Mouse (Mus musculus): ENCODE measurements around the gene Myo1e. TPM values are rescaled to one million over a fixed set of nuclear protein-coding genes. Genes with fewer than 3 reads are reported as not detected.
A peak's percentile ranks its signal among the peaks of the same experiment; 100 is the strongest.

Gene Myo1e
- total and polyA plus RNA-seq, 2 experiments from 2014 or later, result 3.0 to 5.9 TPM

- 98% methylated on average over 4 of the region's 4 CpGs for WGBS
- H3K9ac ChIP-seq (replicated peaks; ENCODE audit: low read length, poor library complexity, severe bottlenecking), result no peak overlapping the region
- no peak for TF ChIP-seq CTCF (IDR thresholded peaks at IDR 0.05)
- ATAC-seq (ENCODE audit: low FRiP score), result no peak
- H3K27me3 ChIP-seq (ENCODE audit: insufficient read depth, low read length), result no peaks in the 10 kb centered on the region
- no peaks in the 10 kb centered on the region for H3K9me3 ChIP-seq (ENCODE audit: low read length)
- H3K27ac ChIP-seq (ENCODE audit: low read depth, low read length), result no peak overlapping the region
- H3K4me3 ChIP-seq (ENCODE audit: low read depth, low read length), result no peak overlapping the region
- DNase-seq (ENCODE audit: low spot score), result no peak
- H3K36me3 ChIP-seq (ENCODE audit: insufficient read depth, low read length), result peaks cover 21% of the 10 kb centered on the region
- H3K4me2 ChIP-seq (ENCODE audit: low read depth, low read length, poor library complexity, severe bottlenecking), result no peak overlapping the region
- H3K4me1 ChIP-seq (ENCODE audit: insufficient read depth, low read length), result no peaks in the 10 kb centered on the region
These were observed 232.8 kb downstream of the Myo1e start for GRCm38 (mm10) chr9:70439959-70440358.

GRCm38 (mm10) chr9:70449072-70449471, 241.9 kb downstream of the Myo1e start:
- Histone ChIP-seq H3K9me3 (ENCODE audit: low read length) (no peaks in the 10 kb centered on the region), H3K36me3 (ENCODE audit: insufficient read depth, low read length) (peaks cover 17% of the 10 kb centered on the region), H3K4me2 (ENCODE audit: low read depth, low read length, poor library complexity, severe bottlenecking) (no peak overlapping the region), H3K9ac (replicated peaks; ENCODE audit: low read length, poor library complexity, severe bottlenecking) (no peak overlapping the region), H3K4me3 (ENCODE audit: low read depth, low read length) (no peak overlapping the region), H3K27me3 (ENCODE audit: insufficient read depth, low read length) (no peaks in the 10 kb centered on the region), H3K27ac (ENCODE audit: low read depth, low read length) (no peak overlapping the region), H3K4me1 (ENCODE audit: insufficient read depth, low read length) (no peaks in the 10 kb centered on the region)
- WGBS, result 98% methylated on average over 5 of the region's 5 CpGs
- DNase-seq (ENCODE audit: low spot score) (no peak), ATAC-seq (ENCODE audit: low FRiP score) (no peak)
- TF ChIP-seq CTCF (IDR thresholded peaks at IDR 0.05), result no peak

Small RNA genes lying within 50 kb of the gene (microRNA-seq; reads per million reads assigned to microRNA genes)
- 5.0 reads per million, percentile 11 among the genes with 10 or more reads in this experiment for gene Mir5626 (ENCODE audit: borderline number of aligned reads)

Other genes with a start within 250 kb of the Myo1e start
- 41.5 and 63.6 TPM in 2 replicates for gene Bnip2, start 217.9 kb upstream of the Myo1e start, total RNA-seq (2014; rRNA removed)
- gene Bnip2, start 217.9 kb upstream of the Myo1e start, polyA plus RNA-seq (2015; fragmentation: Nextera tagmentation; extraction: Ambion mirVana), result 45.9 and 48.0 TPM in 2 replicates
- gene Gtf2a2, start 194.8 kb upstream of the Myo1e start, total RNA-seq (2014; rRNA removed), result 104 and 116 TPM in 2 replicates
- gene Gtf2a2, start 194.8 kb upstream of the Myo1e start, polyA plus RNA-seq (2015; fragmentation: Nextera tagmentation; extraction: Ambion mirVana), result 213 and 236 TPM in 2 replicates
- 0.22 TPM in 1 of 2 replicates, not detected in the other for gene Gcnt3, start 169.3 kb upstream of the Myo1e start, total RNA-seq (2014; rRNA removed)
- 0.04 TPM in 1 of 2 replicates, not detected in the other for gene Gcnt3, start 169.3 kb upstream of the Myo1e start, polyA plus RNA-seq (2015; fragmentation: Nextera tagmentation; extraction: Ambion mirVana)
- 8.5 and 10.7 TPM in 2 replicates for gene Fam81a, start 64.8 kb upstream of the Myo1e start, total RNA-seq (2014; rRNA removed)
- 9.8 and 11.8 TPM in 2 replicates for gene Fam81a, start 64.8 kb upstream of the Myo1e start, polyA plus RNA-seq (2015; fragmentation: Nextera tagmentation; extraction: Ambion mirVana)
- gene Ccnb2, start 214.2 kb downstream of the Myo1e start, total RNA-seq (2014; rRNA removed), result 5.6 and 10.9 TPM in 2 replicates
- gene Ccnb2, start 214.2 kb downstream of the Myo1e start, polyA plus RNA-seq (2015; fragmentation: Nextera tagmentation; extraction: Ambion mirVana), result 8.6 and 9.9 TPM in 2 replicates